Mouse (Mus musculus) forebrain, embryonic 12.5 days (tissue): ENCODE data around the gene Aprt. TPM values are rescaled to one million over a fixed set of nuclear protein-coding genes. Genes with fewer than 3 reads are reported as not detected.
A peak's percentile ranks its signal among the peaks of the same experiment; 100 is the strongest.

Experiments used
- ATAC-seq: fragments of 200-750 bp; cut with Nextera tagmentation; 2 replicates; pipeline ENCODE4 v1.8.0; 2017; ENCODE audit warnings: moderate TSS enrichment; ENCODE audit not compliant: low FRiP score
- H3K27ac ChIP-seq: fragments of 300-500 bp; sonication (generic); 2 replicates; pipeline ENCODE4 v1.5.1; 2016; ENCODE audit warnings: mild to moderate bottlenecking
- H3K27me3 ChIP-seq: fragments of 300-500 bp; sonication (generic); 2 replicates; pipeline ENCODE4 v1.6.1; 2016; ENCODE audit warnings: mild to moderate bottlenecking
- H3K36me3 ChIP-seq: fragments of 300-500 bp; sonication (generic); replicated peaks from 2 replicates; pipeline ENCODE4 v1.6.1; 2016; ENCODE audit warnings: mild to moderate bottlenecking
- H3K4me1 ChIP-seq: fragments of 300-500 bp; sonication (generic); 2 replicates; pipeline ENCODE4 v1.6.1; 2016
- H3K4me2 ChIP-seq: fragments of 300-500 bp; sonication (generic); 2 replicates; pipeline ENCODE4 v1.6.1; 2016; ENCODE audit warnings: mild to moderate bottlenecking, moderate library complexity
- H3K4me3 ChIP-seq: fragments of 300-500 bp; sonication (generic); replicated peaks from 2 replicates; pipeline ENCODE4 v1.5.1; 2016; ENCODE audit warnings: mild to moderate bottlenecking
- H3K9ac ChIP-seq: fragments of 300-500 bp; sonication (generic); 2 replicates; pipeline ENCODE4 v1.6.1; 2016; ENCODE audit warnings: mild to moderate bottlenecking
- H3K9me3 ChIP-seq: fragments of 300-500 bp; sonication (generic); 2 replicates; pipeline ENCODE4 v1.6.1; 2016
- WGBS: fragments of 180-500 bp; shearing (Covaris S2); methylation state at CpG from one replicate; pipeline ENCODE4 v1.1.7; 2016; 5-methylcytosine and 5-hydroxymethylcytosine counted together
- polyA plus RNA-seq: library from polyadenylated mRNA; unstranded; fragments of >200 nt; fragmentation: Nextera tagmentation; extraction: Ambion mirVana; gene quantifications from 2 replicates; pipeline ENCODE4 v1.2.1, GENCODE M21; 2016

Gene Aprt
- polyA plus RNA-seq, 1 experiment from 2014 or later: 188 TPM

- Histone ChIP-seq H3K9me3 (no peaks in the 10 kb centered on the region), H3K27ac (0 out of 2 replicates have a peak overlapping the region, but pooled peaks have one; percentile 19), H3K4me1 (peaks cover 8% of the 10 kb centered on the region; the same call in 1 of the 2 replicates), H3K36me3 (no peaks in the 10 kb centered on the region), H3K9ac (no peak overlapping the region), H3K4me3 (no peak overlapping the region), H3K27me3 (peaks cover 10% of the 10 kb centered on the region), H3K4me2 (no peak overlapping the region)
- WGBS: 73% methylated on average over 12 of the region's 12 CpGs
- no peak for ATAC-seq
Measured at GRCm38 (mm10) chr8:122556030-122557009, 20.4 kb downstream of the Aprt start.

GRCm38 (mm10) chr8:122554786-122555185, 21.9 kb downstream of the Aprt start:
- H3K9ac ChIP-seq: no peak overlapping the region
- peaks cover 21% of the 10 kb centered on the region for H3K4me1 ChIP-seq
- WGBS: 83% methylated on average over 6 of the region's 6 CpGs
- no peak overlapping the region for H3K4me2 ChIP-seq
- H3K9me3 ChIP-seq: no peaks in the 10 kb centered on the region
- no peak overlapping the region for H3K27ac ChIP-seq
- peaks cover 25% of the 10 kb centered on the region for H3K27me3 ChIP-seq
- H3K36me3 ChIP-seq: no peaks in the 10 kb centered on the region
- no peak for ATAC-seq
- no peak overlapping the region for H3K4me3 ChIP-seq

- peak; percentile 59 for ATAC-seq
- peak within 1 kb of the TSS; percentile 48 for H3K9ac ChIP-seq
- 0 out of 2 replicates have a peak within 1 kb of the TSS, but pooled peaks have one; percentile 13 for H3K27ac ChIP-seq
- H3K4me2 ChIP-seq: peak within 1 kb of the TSS; percentile 65
- peaks cover 41% of the 10 kb centered on the region for H3K27me3 ChIP-seq
- H3K4me3 ChIP-seq: peak within 1 kb of the TSS; percentile 46
- peaks cover 14% of the 10 kb centered on the region for H3K4me1 ChIP-seq
- 13% methylated on average over 45 of the region's 56 CpGs for WGBS
- H3K36me3 ChIP-seq: no peaks in the 10 kb centered on the region
- H3K9me3 ChIP-seq: no peaks in the 10 kb centered on the region
Measured at GRCm38 (mm10) chr8:122551265-122552051, 25.3 kb downstream of the Aprt start, which contains the start of gene Piezo1. Piezo1 (minus strand) TSS chr8:122551329.

- 0 out of 2 replicates have a peak overlapping the region, but pooled peaks have one; percentile 13 for H3K27ac ChIP-seq
- H3K27me3 ChIP-seq: peaks cover 41% of the 10 kb centered on the region
- H3K9ac ChIP-seq: peak overlapping the region; percentile 48
- no peaks in the 10 kb centered on the region for H3K36me3 ChIP-seq
- H3K4me1 ChIP-seq: peaks cover 14% of the 10 kb centered on the region
- H3K9me3 ChIP-seq: no peaks in the 10 kb centered on the region
- H3K4me2 ChIP-seq: peak overlapping the region; percentile 65
- WGBS: under 1% methylated on average over 30 of the region's 43 CpGs
- H3K4me3 ChIP-seq: peak overlapping the region; percentile 46
- no peak for ATAC-seq
Measured at GRCm38 (mm10) chr8:122550995-122551264, 25.8 kb downstream of the Aprt start.

- peak; percentile 44; the same call in 1 of the 2 replicates for ATAC-seq
- Histone ChIP-seq H3K4me2 (peak overlapping the region; percentile 65), H3K27ac (0 out of 2 replicates have a peak overlapping the region, but pooled peaks have one; percentile 13), H3K27me3 (peaks cover 41% of the 10 kb centered on the region), H3K9ac (peak overlapping the region; percentile 48), H3K4me1 (peaks cover 14% of the 10 kb centered on the region), H3K9me3 (no peaks in the 10 kb centered on the region), H3K36me3 (no peaks in the 10 kb centered on the region), H3K4me3 (peak overlapping the region; percentile 46)
- WGBS: 5% methylated on average over 52 of the region's 52 CpGs
Measured at GRCm38 (mm10) chr8:122550234-122550994, 26.3 kb downstream of the Aprt start.

GRCm38 (mm10) chr8:122548891-122549439, 27.7 kb downstream of the Aprt start:
- H3K4me3 ChIP-seq: no peak overlapping the region
- H3K4me1 ChIP-seq: peaks cover 14% of the 10 kb centered on the region

GRCm38 (mm10) chr8:122548331-122548730, 28.4 kb downstream of the Aprt start:
- WGBS: 81% methylated on average over 13 of the region's 13 CpGs
- H3K27ac ChIP-seq: no peak overlapping the region
- H3K9ac ChIP-seq: no peak overlapping the region
- peaks cover 14% of the 10 kb centered on the region for H3K4me1 ChIP-seq
- H3K27me3 ChIP-seq: peaks cover 41% of the 10 kb centered on the region
- no peak overlapping the region for H3K4me2 ChIP-seq
- H3K4me3 ChIP-seq: no peak overlapping the region
- no peaks in the 10 kb centered on the region for H3K36me3 ChIP-seq
- ATAC-seq: no peak
- no peaks in the 10 kb centered on the region for H3K9me3 ChIP-seq

More at GRCm38 (mm10) chr8:122548891-122549439, 27.7 kb downstream of the Aprt start:
- Histone ChIP-seq H3K27me3 (peaks cover 41% of the 10 kb centered on the region), H3K36me3 (no peaks in the 10 kb centered on the region), H3K4me2 (no peak overlapping the region), H3K9me3 (no peaks in the 10 kb centered on the region), H3K9ac (no peak overlapping the region), H3K27ac (no peak overlapping the region)
- no peak for ATAC-seq
- WGBS: 83% methylated on average over 3 of the region's 3 CpGs

- H3K4me1 ChIP-seq: peaks cover 14% of the 10 kb centered on the region
- H3K4me3 ChIP-seq: no peak overlapping the region
- no peaks in the 10 kb centered on the region for H3K36me3 ChIP-seq
- H3K27me3 ChIP-seq: peaks cover 41% of the 10 kb centered on the region
- no peak overlapping the region for H3K9ac ChIP-seq
- no peak overlapping the region for H3K4me2 ChIP-seq
- WGBS: 26% methylated on average over 5 of the region's 5 CpGs
- no peak for ATAC-seq
- H3K27ac ChIP-seq: no peak overlapping the region
- H3K9me3 ChIP-seq: no peaks in the 10 kb centered on the region
Measured at GRCm38 (mm10) chr8:122547815-122548214, 28.9 kb downstream of the Aprt start.

GRCm38 (mm10) chr8:122546811-122547453, 29.8 kb downstream of the Aprt start:
- Histone ChIP-seq H3K4me3 (no peak overlapping the region), H3K4me1 (peaks cover 14% of the 10 kb centered on the region), H3K36me3 (no peaks in the 10 kb centered on the region), H3K27ac (no peak overlapping the region), H3K27me3 (peaks cover 38% of the 10 kb centered on the region), H3K9me3 (no peaks in the 10 kb centered on the region), H3K4me2 (0 out of 2 replicates have a peak overlapping the region, but pooled peaks have one; percentile 4), H3K9ac (no peak overlapping the region)
- ATAC-seq: no peak
- 84% methylated on average over 24 of the region's 24 CpGs for WGBS

GRCm38 (mm10) chr8:122546066-122546755, 30.5 kb downstream of the Aprt start:
- H3K4me2 ChIP-seq: no peak overlapping the region
- H3K36me3 ChIP-seq: no peaks in the 10 kb centered on the region
- H3K9ac ChIP-seq: no peak overlapping the region
- H3K27ac ChIP-seq: no peak overlapping the region
- H3K9me3 ChIP-seq: no peaks in the 10 kb centered on the region
- no peak overlapping the region for H3K4me3 ChIP-seq
- ATAC-seq: no peak
- WGBS: 86% methylated on average over 6 of the region's 7 CpGs
- peaks cover 12% of the 10 kb centered on the region for H3K4me1 ChIP-seq
- H3K27me3 ChIP-seq: peaks cover 31% of the 10 kb centered on the region

- Histone ChIP-seq H3K4me3 (no peak overlapping the region), H3K9ac (no peak overlapping the region), H3K4me2 (no peak overlapping the region), H3K4me1 (peaks cover 3% of the 10 kb centered on the region; the same call in 1 of the 2 replicates), H3K9me3 (no peaks in the 10 kb centered on the region), H3K27me3 (peaks cover 10% of the 10 kb centered on the region), H3K27ac (no peak overlapping the region), H3K36me3 (no peaks in the 10 kb centered on the region)
- ATAC-seq: no peak
- WGBS: 92% methylated on average over 8 of the region's 8 CpGs
Measured at GRCm38 (mm10) chr8:122544138-122544537, 32.6 kb downstream of the Aprt start.
